In the genomic region with DNA sequence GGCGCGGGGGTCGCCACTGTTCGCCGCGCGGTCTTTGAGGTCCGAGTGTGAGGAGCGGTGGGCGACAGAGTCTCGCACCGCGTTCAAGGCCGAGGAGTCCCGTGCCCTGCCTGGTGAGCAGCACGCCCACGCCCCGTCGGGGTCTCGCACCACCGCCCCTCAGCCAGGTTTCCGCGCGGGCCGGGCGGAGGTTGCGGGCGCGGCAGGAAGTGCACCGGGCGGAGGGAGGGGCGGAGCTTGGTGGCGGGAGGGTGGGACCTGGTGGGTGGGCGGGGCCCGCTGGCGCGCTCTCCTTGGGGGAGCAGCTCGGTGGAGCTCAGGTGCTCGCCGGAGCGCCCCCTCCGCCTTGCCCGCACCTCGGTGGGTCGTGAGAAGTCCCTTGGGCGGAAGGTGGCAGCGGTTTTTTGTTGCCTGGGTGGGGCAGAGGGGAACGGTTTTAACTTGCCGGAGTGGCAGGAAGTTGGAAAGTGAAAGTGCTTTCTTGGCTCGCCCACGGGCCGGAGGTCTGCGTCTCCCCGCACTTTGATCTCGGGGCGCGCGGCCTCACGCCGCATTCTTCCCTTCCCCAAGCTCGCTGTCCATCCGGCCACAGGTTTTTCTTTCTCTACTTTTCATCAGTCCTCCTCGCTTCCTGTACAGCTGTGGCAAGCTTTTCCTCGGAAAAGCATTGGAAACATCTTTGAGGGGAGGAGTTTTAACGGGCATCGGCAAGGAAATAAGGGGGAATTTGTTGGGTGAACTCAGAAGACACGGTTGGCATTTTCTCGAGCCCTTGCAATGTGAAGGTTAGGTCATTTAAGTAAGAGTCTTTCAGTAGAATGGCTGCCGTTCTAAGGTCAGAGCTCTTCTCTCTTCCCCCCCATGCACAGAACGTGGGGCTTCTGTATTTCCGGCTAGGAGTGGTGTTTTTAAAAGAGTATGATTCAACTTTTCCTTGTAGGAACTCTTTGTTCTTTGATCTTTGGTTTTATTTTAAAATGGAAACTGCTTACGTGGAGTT, we compare ENCODE assay signal across 8 mouse cellular contexts. TPM values are rescaled to one million over a fixed set of nuclear protein-coding genes. Genes with fewer than 3 reads are reported as not detected.
DNase-seq lines count a peak whose midpoint lies in the region; ATAC-seq and TF ChIP-seq lines count a peak whose summit lies in the region.

No protein-coding gene starts in this region.

- TF ChIP-seq POLR2A in myocyte (IDR thresholded peaks at IDR 0.05; ENCODE audit: insufficient read length, low read depth), result peak; percentile 87

- H3K4me1 ChIP-seq in erythroblast, embryonic 14.5 days (ENCODE audit: control insufficient read depth), result peaks cover 48% of the 10 kb centered on the region
- peaks cover 32% of the 10 kb centered on the region for H3K4me1 ChIP-seq in heart, embryonic 13.5 days
- peaks cover 23% of the 10 kb centered on the region for H3K4me1 ChIP-seq in liver, embryonic 11.5 days (replicated peaks; ENCODE audit: control insufficient read depth, insufficient read depth, low read length)

- H3K27me3 ChIP-seq in erythroblast, embryonic 14.5 days (ENCODE audit: control insufficient read depth), result no peaks in the 10 kb centered on the region
- no peaks in the 10 kb centered on the region for H3K27me3 ChIP-seq in heart, embryonic 13.5 days (replicated peaks)
- H3K27me3 ChIP-seq in liver, embryonic 11.5 days (replicated peaks; ENCODE audit: control insufficient read depth, insufficient read depth, low read length), result no peaks in the 10 kb centered on the region
- H3K27me3 ChIP-seq in myocyte (ENCODE audit: control insufficient read depth, insufficient read depth, insufficient read length), result no peaks in the 10 kb centered on the region

- H3ac ChIP-seq in myocyte (ENCODE audit: control insufficient read depth, insufficient read length), result peak overlapping the region; percentile 94

- peak; percentile 96 for DNase-seq in CD4-positive, CD25-positive, alpha-beta regulatory T cell, adult 2 months (ENCODE audit: low read depth, low spot score)
- peak; percentile 59 for DNase-seq in brain, embryonic 18.5 days (ENCODE audit: low read depth, low spot score)
- DNase-seq in kidney, postnatal 10 days, result peak; percentile 94
- DNase-seq in liver, embryonic 11.5 days (ENCODE audit: low spot score), result peak; percentile 92
- DNase-seq in spleen, postnatal 4 days (ENCODE audit: low spot score in 2 of 2), result peak; percentile 90 to 96

- peak overlapping the region; percentile 100 for H3K27ac ChIP-seq in heart, embryonic 13.5 days (replicated peaks)
- peak overlapping the region; percentile 97 for H3K27ac ChIP-seq in liver, embryonic 11.5 days (ENCODE audit: low read depth, low read length)

- peak overlapping the region; percentile 87 for H3K9ac ChIP-seq in heart, embryonic 13.5 days
- H3K9ac ChIP-seq in liver, embryonic 11.5 days (ENCODE audit: low read depth, low read length), result peak overlapping the region; percentile 97

- no peaks in the 10 kb centered on the region for H3K9me3 ChIP-seq in erythroblast, embryonic 14.5 days (ENCODE audit: control insufficient read depth, low read length)
- H3K9me3 ChIP-seq in heart, embryonic 13.5 days, result no peaks in the 10 kb centered on the region
- H3K9me3 ChIP-seq in liver, embryonic 11.5 days (ENCODE audit: control insufficient read depth, low read length), result no peaks in the 10 kb centered on the region

- peaks cover 18% of the 10 kb centered on the region for H3K36me3 ChIP-seq in erythroblast, embryonic 14.5 days (ENCODE audit: control insufficient read depth)
- H3K36me3 ChIP-seq in heart, embryonic 13.5 days, result no peaks in the 10 kb centered on the region
- H3K36me3 ChIP-seq in liver, embryonic 11.5 days (ENCODE audit: control insufficient read depth, insufficient read depth, low read length), result no peaks in the 10 kb centered on the region
- no peaks in the 10 kb centered on the region for H3K36me3 ChIP-seq in myocyte (ENCODE audit: control insufficient read depth, insufficient read depth)

- H3K4me2 ChIP-seq in heart, embryonic 13.5 days, result peak overlapping the region; percentile 78
- peak overlapping the region; percentile 91 for H3K4me2 ChIP-seq in liver, embryonic 11.5 days
- peak overlapping the region; percentile 87 for H3K4me2 ChIP-seq in myocyte (ENCODE audit: low read depth)

- H3K79me2 ChIP-seq in myocyte (ENCODE audit: control insufficient read depth, insufficient read depth), result peaks cover 48% of the 10 kb centered on the region

- peak overlapping the region; percentile 95 for H3K4me3 ChIP-seq in erythroblast, embryonic 14.5 days (replicated peaks)
- peak overlapping the region; percentile 89 for H3K4me3 ChIP-seq in heart, embryonic 13.5 days
- peak overlapping the region; percentile 80 for H3K4me3 ChIP-seq in liver, embryonic 11.5 days (ENCODE audit: low read depth, low read length)
- H3K4me3 ChIP-seq in myocyte, result peak overlapping the region; percentile 48

- peak; percentile 87 for ATAC-seq in heart, embryonic 13.5 days (ENCODE audit: extremely low read depth, insufficient number of reproducible peaks, low FRiP score, low TSS enrichment)
- ATAC-seq in liver, embryonic 11.5 days (replicated peaks; ENCODE audit: low FRiP score), result peak; percentile 87

- WGBS in heart, embryonic 13.5 days, result under 1% methylated on average over 69 of the region's 72 CpGs
- WGBS in liver, embryonic 11.5 days, result 1% methylated on average over 67 of the region's 72 CpGs

TF ChIP-seq in myocyte, 11 proteins besides CTCF, POLR2A, EP300 and RAD21:
- TF ChIP-seq POLR2AphosphoS2 (IDR thresholded peaks at IDR 0.05; ENCODE audit: insufficient read length, low read depth) (peak; percentile 93), SRF (IDR thresholded peaks at IDR 0.05; ENCODE audit: control insufficient read depth, insufficient read length, low read depth) (no peak)
TF ChIP-seq in myocyte: peak in this region for 1.

RNA-seq across cellular contexts. Expression of a gene that starts 0.7 kb away (rescaled TPM):
- 0.15 and 0.38 TPM in 2 replicates for polyA plus RNA-seq in erythroblast, embryonic 14.5 days (2012)
- polyA plus RNA-seq in heart, embryonic 13.5 days (2015; fragmentation: Nextera tagmentation; extraction: Ambion mirVana), result 11.8 and 12.8 TPM in 2 replicates
- polyA plus RNA-seq in liver, embryonic 11.5 days (2014; fragmentation: Nextera tagmentation; extraction: Ambion mirVana), result 17.8 and 20.9 TPM in 2 replicates
- 12.4 TPM for polyA plus RNA-seq in myocyte (2012; fragmentation: generic; extraction: Trizol)

RNA-seq across cellular contexts. Expression of a gene that starts 45.4 kb away (rescaled TPM):
- polyA plus RNA-seq in erythroblast, embryonic 14.5 days (2012), result 0.02 and 0.03 TPM in 2 replicates
- 1.1 and 1.9 TPM in 2 replicates for polyA plus RNA-seq in heart, embryonic 13.5 days (2015; fragmentation: Nextera tagmentation; extraction: Ambion mirVana)
- polyA plus RNA-seq in liver, embryonic 11.5 days (2014; fragmentation: Nextera tagmentation; extraction: Ambion mirVana), result 3.5 and 3.8 TPM in 2 replicates
- polyA plus RNA-seq in myocyte (2012; fragmentation: generic; extraction: Trizol), result 0.74 TPM

RNA-seq across cellular contexts. Expression of a gene that starts 59.7 kb away (rescaled TPM):
- not detected in 2 replicates for polyA plus RNA-seq in erythroblast, embryonic 14.5 days (2012)
- polyA plus RNA-seq in heart, embryonic 13.5 days (2015; fragmentation: Nextera tagmentation; extraction: Ambion mirVana), result 6.9 and 9.8 TPM in 2 replicates
- 9.9 and 10.8 TPM in 2 replicates for polyA plus RNA-seq in liver, embryonic 11.5 days (2014; fragmentation: Nextera tagmentation; extraction: Ambion mirVana)
- polyA plus RNA-seq in myocyte (2012; fragmentation: generic; extraction: Trizol), result 9.6 TPM

Comparison
In these comparisons a context has a peak if more than half of its experiments do, and no peak if none do; other contexts are left out.
1. Peak in every context shown above with its lines: DNase-seq, ATAC-seq, H3K4me3 ChIP-seq and H3K27ac ChIP-seq.